Mouse (Mus musculus): ENCODE data around the gene Btd.

Gene Btd

DNA sequence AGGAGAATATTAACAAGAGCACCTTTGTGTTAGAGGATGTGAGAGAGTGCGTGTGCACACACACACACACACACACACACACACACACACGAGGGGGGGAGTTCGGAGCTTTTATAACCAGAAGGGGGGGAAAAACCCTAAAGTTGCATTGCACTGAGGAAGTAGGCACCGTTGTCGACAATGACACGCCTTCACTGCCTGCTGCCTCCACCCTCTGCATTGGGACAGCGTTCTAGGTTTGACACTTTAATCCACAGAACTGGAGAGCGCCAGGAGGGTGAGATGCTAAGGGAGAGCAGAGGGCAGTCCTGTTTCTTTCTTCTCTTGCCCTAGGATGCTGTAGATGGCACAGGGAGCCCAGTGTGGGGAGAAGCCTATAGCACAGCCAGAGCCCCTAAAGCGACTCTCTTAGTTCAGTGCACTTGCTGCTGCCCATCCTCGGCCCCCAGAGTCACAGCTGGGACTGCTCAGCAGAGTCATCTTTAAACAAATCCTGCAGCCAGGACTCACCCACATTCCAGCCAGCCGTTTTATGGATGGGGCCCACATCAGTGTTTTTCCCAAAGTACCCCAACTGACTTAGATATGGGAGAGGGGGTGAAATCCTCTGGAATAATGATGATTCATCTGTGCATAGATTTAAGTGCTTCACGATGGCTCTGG lies 24.2 kb downstream of the Btd start:
- DNase-seq (ENCODE audit: low spot score in 2 of 2): no peak

DNA sequence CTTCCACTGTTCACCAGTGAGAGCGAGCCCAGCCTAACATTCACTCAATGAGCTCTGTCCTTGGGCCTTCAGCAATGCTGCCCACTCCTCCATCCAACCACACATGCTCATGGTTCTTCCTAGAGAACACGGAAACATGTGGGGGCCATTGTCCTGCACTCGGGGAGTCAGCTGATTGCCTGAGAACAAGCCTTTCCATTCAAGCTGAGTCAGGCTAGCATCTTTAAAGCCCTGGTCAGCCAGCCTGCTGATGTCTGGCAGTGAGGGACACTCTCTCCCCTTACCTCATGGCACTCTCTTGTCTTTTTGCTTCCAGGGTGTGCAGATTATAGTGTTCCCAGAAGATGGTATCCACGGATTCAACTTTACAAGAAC lies 24.7 kb downstream of the Btd start:
- DNase-seq (ENCODE audit: low spot score in 2 of 2): no peak

DNA sequence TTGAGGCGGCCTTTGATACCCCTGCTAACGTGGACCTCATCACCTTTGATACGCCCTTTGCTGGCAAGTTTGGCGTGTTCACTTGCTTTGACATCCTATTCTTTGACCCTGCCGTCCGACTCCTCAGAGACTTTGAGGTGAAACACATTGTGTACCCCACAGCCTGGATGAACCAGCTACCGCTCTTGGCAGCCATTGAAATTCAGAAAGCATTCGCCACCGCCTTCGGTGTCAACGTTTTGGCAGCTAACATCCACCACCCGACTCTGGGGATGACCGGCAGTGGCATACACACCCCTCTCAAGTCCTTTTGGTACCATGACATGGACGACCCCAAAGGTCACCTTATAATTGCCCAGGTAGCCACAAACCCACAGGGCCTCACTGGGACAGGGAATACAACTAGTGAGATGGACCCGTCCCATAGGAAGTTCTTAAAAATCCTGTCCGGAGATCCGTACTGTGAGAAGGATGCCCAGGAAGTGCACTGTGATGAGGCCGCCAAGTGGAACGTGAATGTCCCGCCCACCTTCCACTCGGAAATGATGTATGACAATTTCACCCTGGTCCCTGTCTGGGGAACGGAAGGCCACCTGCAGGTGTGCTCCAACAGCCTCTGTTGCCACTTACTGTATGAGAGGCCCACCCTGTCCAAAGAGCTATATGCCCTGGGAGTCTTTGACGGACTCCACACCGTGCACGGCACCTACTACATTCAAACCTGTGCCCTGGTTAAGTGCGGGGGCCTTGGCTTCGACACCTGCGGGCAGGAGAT lies 26.3 kb downstream of the Btd start:
- DNase-seq (ENCODE audit: low spot score in 2 of 2): no peak

DNA sequence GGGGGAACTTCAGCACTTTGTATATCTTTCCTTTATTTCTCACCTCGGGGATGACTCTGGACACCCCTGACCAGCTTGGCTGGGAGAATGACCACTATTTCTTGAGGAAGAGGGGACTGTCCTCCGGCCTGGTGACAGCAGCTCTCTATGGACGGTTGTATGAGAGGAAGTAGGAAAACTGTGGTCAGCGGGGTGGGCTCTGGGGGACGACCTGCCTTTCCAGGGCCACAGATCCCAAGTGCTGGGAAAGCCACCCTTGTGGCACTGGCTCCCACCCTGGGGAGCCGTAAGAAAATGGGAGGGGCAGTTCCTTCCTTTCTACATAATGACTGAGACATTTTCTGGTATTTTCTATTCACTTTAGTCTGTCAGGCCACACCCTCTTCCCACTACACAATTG lies 26.9 kb downstream of the Btd start:
- no peak for DNase-seq (ENCODE audit: low spot score in 2 of 2)

DNA sequence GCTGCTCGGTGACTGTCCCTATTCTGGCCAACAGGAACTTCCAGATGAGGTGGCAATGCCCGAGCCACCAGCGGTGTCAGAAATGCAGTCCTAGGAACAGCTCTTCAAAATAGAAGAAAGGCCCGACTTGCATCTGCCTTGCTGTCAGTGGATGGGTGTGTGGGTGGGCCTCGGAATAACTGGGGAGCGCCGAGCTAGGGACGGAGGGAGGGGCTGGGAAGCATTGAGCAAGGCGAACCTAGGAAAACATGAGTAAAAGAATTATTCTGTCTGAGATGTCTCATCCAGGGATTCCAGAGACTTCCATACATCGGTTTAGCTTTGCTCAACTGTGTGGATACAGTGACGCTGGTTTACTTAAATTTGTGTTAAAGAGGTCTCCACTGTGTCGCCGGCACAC lies 27.5 kb downstream of the Btd start:
- no peak for DNase-seq (ENCODE audit: low spot score in 2 of 2)

DNA sequence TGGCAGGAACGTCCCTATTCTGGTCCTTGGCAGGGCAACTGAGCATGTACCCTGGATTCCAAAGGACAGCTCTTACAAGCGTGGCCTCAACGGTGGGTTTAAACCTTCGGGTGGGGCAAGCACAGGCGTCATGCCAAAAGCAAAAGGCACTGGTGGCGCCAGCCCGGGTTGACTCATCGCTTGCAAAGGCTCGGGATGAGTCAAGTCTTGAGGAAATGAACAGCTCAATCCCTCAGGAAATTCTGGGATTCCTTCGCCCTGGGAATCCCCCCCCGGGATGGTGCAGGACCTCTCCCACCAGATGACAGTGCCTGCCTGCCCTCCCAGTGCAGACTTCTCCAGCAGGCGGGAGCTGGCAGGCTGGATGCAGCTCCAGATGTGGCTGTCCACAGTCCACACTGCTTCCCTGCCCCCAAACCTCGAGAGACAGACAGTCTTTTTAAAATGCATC lies 28.4 kb downstream of the Btd start:
- DNase-seq (ENCODE audit: low spot score in 2 of 2): peak; percentile 56 to 78

DNA sequence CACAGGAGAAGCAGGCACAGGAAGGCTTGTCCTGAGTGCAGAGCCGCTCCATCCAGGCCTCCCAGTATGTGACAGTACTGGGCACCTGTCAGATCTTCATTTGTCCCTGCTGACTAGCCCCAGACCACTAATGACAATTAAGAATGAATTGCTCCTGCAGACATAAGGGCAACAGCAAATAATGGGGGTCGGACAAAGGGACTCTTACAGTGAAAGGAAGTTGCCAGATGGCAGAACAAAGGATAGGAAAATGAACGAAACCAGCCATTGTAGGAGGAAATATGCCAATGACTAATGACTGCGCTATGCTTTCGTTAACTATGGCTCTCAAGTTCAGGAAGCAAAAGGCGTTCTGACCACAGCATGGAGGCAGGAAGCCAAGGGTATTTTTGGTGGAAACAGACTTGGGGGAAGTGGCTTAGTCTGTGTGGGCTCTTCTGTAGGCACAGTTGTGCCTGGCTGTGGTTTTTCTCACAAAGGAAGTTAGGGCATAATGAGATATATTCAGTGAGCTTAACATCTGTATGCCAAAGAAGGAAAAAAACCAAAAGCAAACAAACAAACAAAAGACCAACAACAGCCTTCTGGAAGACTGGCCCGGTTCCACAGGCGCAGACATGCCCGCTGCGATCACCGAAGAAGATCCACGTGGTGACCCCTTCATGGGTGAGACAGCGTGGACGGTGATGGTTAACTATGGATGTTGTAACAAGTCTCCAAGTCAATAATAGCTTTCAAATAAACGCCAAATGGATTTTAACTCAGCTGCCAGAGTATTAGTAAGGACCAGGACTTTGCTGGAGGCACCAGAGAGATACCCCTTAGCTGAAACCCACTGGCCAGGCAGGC lies 29.0 kb downstream of the Btd start:
- no peak for DNase-seq (ENCODE audit: low spot score in 2 of 2)

DNA sequence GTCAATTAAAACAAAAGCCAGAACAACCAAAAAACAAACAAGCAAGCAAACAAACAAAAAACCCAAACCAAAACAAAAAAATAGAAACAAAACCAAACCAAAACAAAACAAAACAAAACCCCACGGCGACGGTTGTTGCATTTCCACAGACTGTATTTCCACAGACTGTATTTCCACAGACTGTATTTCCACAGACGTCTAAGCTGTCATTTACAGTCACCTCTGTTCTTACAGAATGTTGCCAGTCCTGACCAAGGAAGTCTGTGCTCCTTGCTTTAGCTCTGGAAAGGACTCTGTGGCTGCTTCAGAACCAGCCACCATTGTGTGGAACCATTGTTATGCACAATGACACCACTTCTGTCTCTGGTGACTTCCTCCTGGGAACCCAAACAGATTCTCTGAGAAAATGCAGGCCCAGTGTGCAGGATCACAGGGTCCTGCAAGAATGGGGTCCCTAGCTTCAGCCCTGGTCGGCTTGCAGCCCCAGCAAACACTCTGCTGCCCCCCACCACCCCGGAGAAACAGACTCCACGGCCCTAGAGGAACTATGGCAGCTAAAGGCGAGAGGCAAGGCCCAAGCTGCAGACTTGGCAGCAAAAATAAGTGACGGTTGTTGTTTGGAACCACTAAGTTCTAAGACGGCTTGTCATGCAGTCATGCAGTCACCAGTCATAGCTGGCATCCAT lies 30.9 kb downstream of the Btd start:
- no peak for DNase-seq (ENCODE audit: low spot score in 2 of 2)

DNA sequence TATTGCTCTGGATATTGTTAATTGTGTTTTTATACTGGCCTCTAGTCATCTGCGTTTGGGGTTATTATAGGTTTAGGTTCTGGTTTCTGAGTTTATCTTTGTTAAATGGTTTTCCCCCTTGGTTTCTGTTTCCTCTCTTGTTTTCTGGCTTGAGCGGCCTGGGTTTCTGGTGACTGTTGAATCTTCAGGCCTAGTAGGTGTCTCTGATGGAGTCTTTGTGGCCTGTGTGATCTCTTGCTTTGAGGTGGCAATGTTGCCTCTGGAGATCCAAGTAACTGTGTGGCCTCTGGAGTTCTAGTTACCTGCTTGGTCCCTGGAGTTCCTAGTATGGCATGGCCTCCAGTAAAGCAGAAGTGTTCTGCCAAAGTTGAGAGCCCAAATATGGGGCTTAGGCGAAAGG lies 39.8 kb downstream of the Btd start:
- DNase-seq (ENCODE audit: low spot score in 2 of 2): no peak

DNA sequence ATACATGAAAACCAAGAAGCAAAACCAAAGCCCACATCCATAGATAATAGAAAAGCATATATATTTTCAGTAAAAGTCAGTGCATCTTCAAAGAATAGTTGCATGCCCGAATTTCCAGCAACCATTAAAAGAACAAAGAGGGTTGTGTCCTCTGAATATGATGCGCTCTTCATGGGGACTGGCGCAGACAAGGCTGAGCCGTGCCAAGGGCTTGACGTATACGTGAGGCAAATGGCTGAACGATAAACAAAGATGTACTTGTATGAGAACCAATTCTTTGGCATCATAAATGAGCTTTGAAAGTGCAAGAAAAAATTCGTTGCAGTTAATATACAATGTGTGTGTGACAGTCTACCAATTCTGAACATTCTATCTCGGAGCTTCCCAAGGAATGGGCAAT lies 40.5 kb downstream of the Btd start:
- no peak for DNase-seq (ENCODE audit: low spot score in 2 of 2)

DNA sequence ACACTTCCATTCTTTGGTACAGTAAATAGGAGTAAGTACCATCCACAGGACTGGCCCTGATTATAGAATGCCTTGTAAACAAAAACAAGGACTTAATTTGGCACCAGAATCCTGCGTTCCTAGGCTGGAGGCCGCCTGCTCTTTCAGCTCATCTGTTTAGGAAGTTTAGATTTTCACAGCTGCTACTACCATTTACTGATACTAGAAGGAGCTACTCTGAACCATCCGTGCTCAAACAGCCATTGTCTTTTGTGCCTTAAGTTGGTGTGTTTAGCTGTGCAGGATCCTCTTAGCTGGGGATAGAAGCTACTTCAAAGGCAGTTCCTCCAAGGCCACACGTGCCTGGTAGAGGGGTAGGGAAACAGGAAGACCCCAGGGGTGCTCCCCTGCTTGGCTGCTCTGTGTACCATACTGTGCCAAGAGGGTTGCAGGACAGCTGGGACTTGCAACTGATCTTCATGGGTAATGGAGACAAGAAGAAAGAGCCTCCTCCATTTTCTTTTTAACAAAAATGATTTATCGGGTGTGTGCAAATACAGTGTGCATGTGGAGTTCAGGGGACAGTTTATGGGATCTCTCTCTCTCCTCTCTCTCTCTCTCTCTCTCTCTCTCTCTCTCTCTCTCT lies 41.2 kb downstream of the Btd start:
- no peak for DNase-seq (ENCODE audit: low spot score in 2 of 2)

DNA sequence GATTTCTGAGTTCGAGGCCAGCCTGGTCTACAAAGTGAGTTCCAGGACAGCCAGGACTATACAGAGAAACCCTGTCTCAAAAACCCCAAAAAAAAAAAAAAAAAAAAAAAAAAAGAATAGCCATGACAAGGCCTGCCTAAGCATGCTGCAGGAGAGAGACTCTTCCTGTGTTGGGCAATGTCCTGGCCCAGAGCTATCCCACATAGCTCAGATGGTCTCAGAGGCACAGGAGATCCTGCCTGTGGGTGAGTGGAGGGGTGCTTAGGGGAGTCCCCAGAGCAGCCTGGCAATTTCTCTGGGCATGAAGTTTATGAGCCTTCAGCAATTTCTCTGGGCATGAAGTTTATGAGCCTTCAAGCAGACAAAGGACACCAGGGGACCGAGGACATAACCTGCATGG lies 42.8 kb downstream of the Btd start:
- DNase-seq (ENCODE audit: low spot score in 2 of 2): no peak

DNA sequence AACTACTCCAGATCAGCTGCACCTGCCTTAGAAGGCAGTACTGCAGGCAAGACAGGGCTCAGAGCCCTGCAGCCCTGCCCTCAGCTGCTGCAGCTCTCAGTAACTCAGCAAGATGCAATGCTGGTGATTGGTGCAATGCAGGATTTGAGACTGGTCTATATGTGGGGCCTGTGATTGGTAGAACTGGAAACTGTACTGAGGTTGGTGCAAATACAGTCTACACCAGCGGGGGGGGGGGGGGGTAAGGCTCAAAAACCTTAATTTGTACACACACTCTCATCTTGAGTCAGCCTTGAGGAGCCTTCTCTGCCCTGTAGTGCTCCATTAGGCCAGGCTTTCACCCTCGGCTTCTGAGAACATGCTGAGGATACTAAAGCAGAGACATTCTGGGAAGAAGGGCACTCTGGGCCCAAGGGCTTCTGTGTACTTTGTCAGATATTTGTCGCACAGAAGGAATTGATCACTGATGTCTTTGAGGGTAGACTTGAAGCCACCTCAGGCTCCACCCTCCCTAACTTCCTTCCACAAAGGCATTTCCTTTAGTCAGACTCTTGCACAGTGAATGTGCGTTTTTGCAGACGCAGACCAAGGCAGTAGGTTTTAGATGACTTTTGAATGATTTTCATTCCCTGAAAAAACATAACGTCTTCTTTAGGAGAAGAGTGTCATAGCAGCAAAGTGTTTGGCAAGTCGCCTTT lies 43.7 kb downstream of the Btd start:
- DNase-seq (ENCODE audit: low spot score in 2 of 2): no peak

DNA sequence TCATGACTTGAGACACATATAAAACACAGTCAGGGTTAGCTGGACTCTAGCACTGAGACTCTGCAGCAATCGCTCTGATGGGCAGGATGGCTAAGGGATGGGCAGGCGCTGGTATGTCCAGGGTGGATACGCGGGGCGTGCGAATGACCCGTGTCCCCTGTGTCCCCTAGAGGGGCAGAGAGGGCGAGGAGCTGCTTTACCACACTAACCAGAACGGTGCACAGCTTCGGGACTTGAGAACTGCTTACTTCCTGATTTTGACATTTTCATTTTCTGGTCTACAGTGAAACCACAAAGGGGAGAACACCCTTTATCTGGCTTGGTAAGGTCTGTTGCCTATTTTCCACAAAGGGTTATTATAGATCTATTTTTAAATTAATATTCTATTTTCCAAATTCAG lies 44.9 kb downstream of the Btd start:
- DNase-seq (ENCODE audit: low spot score in 2 of 2): no peak

DNA sequence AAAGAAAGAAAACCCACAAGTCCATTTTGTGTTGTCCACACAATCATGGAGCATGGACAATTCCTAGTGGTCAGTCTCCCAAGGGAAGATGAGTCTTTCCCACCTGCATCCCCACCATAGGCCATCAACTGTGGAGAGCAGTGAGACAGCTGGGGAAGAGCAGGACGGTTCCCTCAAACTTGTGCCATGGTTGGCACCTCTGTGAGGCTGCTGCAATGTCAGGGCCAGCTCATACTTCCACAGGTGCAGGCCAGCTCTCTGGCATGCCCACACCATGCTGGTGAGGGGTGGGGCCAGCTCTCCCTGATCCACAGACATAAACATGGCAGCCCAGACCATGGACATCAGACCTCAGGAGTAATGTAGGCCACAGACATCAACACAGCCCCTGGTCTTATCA lies 45.4 kb downstream of the Btd start:
- DNase-seq (ENCODE audit: low spot score in 2 of 2): no peak

DNA sequence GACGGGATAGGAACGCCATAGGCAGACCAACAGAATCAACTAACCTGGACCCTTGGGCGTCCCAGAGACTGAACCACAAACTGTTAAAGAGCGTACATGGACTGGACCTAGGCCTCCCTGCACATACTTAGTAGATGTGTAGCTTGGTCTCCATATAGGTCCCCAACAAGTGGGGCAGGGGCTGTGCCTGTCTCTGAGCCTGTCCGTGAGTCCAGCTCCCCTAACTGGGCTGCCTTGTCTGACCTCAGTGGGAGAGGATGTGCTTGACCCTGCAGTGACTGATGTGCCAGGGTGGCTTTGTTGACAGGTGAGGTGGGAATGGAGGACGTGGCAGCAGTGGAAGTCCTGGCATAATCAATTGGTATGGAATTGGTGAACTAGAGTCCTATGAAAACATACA lies 51.7 kb downstream of the Btd start:
- no peak for DNase-seq (ENCODE audit: low spot score in 2 of 2)

DNA sequence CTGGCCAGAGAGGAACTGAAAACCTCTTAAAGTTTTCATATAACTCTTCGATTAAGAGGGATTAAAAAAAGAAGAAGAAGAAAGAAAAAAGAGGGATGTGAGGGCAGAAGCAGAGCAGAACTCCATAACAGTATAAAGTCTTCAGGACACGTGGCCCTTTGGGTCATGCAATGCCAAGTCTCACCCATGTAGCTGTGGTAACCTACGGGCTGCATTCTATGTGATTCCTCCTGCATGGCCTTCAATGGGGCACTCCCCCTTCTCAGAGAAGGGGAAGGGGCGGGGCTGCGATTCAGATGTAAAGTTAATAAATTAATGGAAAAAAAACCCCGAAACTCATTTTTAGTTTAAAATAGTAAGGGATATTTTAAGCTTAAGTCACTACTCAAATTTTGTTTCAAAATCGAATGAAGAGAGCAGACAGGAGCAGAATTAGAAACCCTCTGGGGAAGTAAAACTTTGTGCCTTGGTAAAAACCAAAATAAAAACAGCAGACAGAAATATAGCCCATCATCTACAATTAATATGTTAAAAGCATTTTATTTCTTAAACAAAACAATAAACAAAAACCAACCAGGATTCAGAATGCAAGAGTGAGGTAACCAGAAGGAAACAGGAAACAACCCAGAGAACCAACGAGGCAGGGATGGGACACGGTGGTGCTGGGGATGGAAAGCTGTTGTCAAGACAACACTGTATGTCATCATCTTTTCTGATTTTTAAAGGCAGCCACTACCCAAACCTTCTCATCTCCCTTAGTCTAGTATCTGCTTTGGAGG lies 55.6 kb downstream of the Btd start:
- DNase-seq (ENCODE audit: low spot score in 2 of 2): no peak

DNA sequence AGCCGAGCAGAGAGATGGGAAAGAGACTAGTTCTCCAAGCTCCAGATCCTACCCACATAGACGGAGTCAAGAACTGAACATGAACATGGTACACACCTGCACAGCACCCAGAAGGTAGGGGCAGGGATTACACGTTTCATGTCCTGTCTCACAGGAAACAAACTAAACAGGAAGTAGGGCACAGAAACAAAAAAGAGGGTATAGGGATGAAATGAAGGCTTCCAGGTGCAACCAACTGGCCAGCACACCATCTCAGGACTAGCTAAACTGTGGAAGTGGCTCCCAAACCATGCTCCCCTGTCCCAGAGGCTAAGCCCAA lies 56.1 kb downstream of the Btd start:
- no peak for DNase-seq (ENCODE audit: low spot score in 2 of 2)

DNA sequence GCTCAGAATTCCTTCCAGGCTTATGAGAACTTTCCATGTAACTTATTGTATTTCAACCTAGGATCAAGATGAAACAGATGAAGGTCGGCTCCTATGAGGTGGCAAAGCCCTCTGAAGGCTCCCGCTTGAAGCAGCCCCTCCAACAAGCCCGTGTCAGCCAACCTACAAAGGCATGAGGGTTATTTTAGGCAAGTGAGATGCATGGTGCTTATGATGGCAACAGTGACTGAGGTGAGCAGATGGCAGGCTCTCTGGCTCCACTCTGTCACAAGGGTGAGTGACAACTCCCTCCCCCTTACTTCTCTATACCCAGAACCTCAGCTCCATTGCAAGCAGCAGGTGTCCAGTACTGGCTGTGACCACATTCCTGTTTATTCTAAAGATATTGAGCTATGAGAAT lies 56.5 kb downstream of the Btd start:
- no peak for DNase-seq (ENCODE audit: low spot score in 2 of 2)

DNA sequence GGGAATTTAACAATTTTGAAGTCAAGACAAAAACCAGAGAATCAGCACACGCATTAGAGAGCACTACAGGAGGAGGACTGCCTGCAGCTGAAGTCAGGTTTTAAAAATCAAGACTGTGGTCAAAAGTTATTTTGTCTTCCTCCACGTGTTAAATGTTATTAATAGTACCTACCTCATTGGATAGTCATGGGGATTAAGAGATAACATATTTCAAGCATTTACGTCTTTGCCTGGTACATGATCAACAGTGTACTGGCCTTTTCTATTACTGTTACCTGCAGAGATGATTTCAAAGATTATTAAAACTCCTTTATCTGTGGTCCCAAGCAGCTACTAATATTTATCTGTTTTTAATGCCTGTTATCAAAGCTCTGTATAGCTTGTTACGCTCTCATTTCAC lies 56.9 kb downstream of the Btd start:
- no peak for DNase-seq (ENCODE audit: low spot score in 2 of 2)

Measured in urinary bladder, adult 18-20 months (tissue).